Mouse (Mus musculus) skeletal muscle tissue, adult 2 months (tissue): ENCODE results near the gene Xpnpep1.

Experiments
- DNase-seq: peaks from one replicate; pipeline ENCODE4 v3.0.0-alpha.2; 2012; ENCODE audit warnings: low read depth, low spot score

Xpnpep1 gene

DNA sequence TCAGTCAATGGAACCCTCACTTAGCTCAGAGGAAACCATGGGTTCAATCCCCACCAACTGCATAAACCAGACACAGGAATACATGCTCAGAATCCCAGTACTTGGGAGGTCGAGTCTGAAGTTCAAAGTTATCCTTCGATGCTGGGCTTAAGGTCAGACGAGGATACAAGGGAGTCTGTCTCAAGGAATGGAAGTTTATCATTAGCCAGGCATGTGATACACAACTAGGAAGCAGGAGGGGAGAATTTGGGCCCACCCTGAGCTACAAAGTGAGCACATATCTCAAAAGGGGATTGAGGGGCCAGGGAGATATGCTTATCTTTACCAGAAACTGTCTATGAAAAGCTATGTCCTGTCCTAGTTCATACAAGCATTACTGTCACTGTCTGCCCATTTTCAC lies 7.4 kb downstream of the Xpnpep1 start:
- no peak for DNase-seq

DNA sequence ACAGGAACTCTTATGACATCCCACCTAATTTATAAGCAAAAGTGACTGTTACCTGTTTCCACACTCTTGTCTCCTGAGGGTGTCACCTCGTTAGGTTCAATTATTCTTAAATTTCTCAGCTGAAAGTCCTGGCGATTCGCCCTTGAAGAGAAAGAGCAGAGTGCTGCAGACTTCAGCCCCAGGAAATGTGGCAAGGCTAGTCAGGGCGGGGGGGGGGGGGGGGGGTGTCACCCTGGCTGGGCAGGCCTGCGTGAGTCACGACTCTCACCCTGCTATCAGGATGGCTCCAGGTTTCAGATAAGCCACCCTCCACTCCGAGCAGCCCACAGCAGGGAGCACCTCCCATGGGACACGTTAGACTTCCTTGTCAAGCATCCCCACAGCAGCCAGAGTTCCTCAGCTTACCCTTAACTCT lies 8.1 kb downstream of the Xpnpep1 start:
- DNase-seq, result no peak

DNA sequence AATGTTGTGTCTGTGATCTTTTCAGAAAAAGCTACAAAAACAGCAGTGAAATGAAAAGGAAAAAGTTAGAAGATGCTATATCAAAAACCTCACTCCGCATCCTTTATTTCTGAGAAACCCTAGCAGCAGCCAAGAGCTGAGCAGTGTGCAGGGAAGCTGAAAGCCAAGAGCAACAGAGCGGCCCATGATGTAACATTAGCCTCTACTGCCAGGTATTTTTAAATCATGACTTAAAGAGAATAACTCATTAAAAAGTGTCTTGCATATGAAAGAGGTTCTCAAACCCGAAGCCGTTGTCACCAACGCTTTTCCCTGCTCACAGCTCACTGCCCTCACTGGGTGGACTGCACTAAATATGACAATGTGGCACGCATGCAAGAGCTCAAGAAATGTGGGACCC lies 9.7 kb downstream of the Xpnpep1 start:
- no peak for DNase-seq

DNA sequence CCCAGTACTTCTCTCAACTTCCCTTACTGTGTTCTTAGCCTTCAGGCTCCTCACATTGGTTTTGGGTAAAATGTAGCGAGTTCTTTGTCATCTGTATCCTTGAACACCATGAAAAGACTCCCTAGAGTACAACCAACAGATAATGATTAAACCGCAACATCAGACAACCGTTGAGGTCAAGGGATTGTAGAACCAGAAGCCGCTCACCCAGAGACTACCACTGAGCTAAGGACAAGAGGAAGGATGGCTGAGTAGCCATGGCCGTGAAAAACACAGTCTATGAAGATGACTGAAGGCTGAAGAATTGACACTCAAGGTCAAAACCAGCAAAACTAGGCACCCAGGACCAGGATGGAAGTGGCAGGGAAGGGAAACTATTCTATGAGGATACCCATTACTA lies 10.3 kb downstream of the Xpnpep1 start:
- no peak for DNase-seq

DNA sequence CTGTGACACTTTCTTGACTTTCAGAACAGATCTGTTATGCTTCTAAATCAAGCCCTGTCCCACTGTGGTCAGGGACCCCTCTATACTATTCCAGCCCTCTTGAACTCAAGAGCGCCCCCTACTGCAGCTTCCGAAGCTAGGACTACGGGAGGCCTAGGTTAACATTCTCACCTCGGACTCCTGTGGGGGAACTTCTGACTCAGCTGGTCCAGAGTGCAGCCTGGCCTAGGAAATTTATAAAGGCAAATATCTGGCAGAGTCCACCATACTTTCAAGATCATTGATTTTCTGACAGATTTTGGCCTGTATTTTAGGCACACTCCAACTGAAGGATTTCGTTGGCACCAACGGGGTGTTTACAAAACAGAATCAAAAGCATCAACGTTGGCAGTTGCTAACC lies 11.0 kb downstream of the Xpnpep1 start:
- DNase-seq, result no peak

DNA sequence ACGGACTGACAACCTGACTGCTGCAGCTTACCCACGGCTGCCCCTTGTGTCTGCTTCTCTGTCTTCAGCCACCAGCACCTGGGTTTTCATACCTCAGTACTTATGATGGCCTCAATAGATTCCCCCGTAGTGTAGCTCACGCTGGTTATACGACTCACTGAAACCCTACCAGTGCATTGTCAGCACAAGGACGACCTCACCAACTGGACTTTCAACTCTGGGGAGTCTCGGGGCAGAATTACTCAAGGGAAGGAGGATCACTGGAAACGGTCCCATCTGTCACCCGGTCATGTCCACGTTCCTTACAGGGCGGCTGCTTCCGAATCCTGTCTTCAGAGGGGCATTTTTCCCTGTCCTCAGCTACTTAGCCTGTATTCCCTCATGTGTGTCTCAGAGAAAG lies 11.8 kb downstream of the Xpnpep1 start:
- no peak for DNase-seq

DNA sequence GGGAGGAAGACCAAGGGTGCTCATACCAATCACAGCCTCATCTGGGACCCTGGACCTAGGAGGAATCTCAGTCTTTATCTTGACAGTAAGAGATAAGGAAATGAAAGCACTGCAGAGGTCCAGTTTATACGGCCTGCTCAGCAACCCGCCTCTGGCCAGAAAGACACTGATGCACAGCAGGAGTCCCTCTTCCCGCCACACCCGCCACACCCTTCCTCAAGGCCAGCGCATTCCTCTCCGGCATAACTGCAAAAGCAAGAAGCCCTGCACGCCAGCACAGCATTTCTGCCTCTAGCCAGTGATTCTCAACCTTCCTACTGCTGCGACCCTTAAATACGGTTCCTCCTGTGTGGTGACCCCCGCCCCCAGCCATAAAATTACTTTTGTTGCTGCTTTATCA lies 16.8 kb downstream of the Xpnpep1 start:
- DNase-seq, result no peak

DNA sequence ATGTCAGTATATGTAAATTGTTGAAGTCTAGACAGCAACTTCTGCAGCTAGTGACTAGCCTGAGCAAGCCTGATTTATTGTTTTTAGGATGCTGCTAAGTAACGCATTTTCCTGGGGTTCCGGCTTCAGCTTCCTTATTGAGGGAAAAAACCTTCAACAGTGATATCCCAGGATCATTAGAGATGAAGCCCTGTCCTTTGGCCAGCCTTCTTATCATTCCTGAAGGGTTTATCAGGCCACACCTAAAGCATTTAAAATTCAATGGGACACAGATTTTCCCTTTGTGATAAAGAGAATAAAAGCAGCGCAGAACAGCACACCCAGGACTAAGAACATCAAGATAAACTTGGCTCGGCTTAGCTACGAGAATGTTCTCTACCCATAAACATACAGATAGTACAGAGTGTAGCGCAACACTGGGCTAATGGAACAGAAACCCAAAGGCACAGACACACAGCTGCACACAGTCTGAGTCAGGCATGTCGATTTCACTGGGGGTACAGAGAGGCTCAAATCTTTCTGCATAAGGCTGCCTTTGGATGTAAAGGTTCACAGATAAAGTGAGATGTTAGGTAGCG lies 17.9 kb downstream of the Xpnpep1 start:
- DNase-seq, result no peak

DNA sequence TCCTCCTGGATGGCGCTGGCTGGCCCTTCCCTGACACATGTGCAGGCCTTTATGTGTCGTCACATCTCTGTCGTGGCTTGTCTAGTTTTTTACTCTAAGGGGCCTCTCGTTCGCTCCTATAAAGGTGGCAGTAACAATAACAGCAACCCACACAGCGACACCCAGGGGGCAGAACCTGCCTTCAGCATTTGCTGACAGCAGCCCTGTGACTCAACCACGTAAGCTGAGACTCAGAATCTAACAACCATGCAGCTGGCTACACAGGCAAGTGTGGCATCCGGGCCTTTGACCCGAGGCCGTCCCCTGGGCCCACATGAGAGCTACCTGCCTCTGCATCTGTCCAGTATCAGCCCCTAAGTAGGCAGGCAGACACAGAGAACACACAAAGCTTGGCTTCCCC lies 18.5 kb downstream of the Xpnpep1 start:
- no peak for DNase-seq

DNA sequence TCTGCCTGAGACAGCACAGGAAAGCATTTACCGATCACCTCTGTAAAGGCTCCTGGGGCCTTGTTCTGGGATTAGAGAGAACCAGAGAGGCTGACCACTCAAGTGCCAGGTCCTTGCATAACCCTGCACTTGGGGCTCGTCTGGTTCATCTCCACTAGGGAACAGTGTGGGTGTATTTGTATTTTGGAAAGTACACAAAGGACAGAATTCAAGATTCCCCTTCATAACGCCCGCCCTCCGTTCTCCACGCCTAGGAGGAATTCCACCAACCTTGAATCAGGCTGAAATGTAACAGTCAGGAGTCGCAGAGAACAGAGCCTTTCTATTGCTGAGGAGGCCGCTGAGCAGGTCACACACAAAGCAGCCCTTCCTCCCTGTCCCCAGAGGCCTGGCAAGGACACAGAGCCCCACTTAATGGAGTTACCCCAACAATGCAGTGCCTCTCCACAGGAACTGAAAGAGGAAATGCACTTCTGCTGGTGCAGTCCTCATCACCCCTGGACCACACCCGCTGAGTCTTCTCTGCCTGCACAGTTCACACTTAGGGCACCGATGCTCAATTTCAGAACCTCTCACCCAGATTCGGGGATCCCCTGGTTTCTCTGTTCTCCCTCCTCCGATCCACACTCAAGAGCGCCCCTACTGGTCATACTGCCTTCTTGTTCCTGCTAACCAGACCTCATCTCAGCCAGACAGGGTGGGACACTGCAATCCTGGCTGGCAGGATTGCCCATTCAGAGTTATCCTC lies 20.1 kb downstream of the Xpnpep1 start:
- DNase-seq, result peak; percentile 63

DNA sequence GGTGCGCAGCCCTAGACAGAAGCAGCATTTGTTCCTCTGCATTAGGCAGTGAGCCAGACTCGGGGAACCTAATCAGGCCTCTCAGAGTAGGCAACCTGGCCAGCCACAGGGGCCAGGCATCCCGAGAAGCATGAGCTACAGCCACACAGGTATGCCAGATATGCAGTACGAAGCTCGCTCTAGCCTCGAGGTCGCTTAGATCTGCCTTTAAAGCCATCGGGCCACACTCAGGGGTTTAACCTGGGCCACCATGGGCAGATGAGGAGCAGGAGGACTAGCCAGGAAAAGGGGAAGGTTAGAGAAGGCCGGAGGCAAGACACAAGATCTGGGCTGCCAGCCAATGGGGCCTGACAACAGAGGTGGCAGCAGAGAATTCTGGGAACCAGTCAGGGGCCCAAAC lies 22.1 kb downstream of the Xpnpep1 start:
- DNase-seq, result no peak

DNA sequence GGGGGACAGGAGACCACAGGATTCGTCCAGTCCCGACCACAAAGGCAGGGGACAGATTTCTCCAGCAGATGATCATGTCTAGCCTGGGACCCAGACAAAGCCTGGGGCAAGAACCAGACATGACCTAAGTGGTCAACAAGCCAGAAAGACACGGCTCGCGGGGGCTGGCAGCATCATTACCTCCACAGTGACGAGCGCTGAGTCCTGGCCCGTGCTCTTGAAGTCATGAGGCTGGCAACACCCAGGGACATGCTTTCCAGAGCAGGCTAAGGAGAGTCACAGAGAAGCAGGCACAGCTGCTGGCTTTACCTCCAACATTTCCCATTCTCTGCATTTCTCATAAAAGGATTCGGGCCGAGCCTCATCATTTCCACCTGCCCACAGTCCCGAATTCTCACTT lies 22.8 kb downstream of the Xpnpep1 start:
- DNase-seq, result peak; percentile 55

DNA sequence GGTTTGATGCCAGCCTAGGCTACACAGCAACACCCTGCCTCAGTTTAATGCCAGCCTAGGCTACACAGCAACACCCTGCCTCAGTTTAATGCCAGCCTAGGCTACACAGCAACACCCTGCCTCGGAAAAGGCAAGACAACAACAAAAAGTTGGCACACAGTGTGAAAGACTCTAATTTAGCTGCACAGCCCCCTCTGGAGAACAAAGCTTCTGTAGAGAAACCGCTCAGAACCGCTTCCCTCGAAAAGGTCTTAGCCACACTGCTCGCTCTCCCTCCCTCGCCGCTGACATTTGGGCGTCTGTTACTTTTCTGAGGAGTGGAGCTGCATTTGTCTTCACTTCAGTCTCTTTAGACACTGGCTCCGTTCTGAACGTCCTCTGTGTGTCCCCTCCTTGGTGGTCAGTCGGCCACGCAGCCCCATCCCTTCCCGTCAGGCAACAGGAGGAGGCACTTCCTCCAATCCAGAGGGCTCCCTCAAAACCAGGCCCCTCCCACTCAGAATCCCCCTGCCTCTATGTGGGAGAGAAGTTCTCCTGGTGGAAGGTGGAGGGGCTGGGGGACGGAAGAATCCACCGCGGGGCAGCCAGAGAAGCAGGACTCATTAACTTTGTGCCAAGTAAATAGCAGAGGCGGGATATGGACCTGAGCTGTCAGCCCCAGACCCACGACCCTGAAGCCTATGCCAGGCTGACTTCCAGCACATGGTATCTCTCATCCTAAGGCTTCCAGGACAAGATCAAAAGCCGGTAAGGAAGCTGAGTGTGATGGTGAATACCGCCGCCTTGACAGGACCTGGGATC lies 24.9 kb downstream of the Xpnpep1 start:
- no peak for DNase-seq

DNA sequence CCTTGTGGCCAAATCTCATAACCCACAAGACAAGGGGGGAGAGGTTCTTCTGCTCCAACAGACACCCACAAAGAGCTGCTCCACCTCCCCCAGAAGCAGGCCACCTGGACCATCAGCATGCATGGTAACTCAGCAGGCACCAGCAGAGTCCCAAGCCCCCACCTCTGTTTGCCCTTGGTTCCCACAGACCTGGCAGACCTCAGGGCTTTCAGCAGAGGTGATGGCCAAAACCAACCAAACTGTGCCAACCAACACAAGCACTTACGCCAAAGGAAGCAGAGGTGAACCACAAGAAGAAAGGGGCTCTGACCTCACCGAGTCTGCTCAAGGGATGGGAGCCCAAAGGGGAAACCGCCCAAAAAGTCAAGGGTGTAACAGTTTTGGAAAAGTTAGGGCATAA lies 26.3 kb downstream of the Xpnpep1 start:
- DNase-seq, result no peak

DNA sequence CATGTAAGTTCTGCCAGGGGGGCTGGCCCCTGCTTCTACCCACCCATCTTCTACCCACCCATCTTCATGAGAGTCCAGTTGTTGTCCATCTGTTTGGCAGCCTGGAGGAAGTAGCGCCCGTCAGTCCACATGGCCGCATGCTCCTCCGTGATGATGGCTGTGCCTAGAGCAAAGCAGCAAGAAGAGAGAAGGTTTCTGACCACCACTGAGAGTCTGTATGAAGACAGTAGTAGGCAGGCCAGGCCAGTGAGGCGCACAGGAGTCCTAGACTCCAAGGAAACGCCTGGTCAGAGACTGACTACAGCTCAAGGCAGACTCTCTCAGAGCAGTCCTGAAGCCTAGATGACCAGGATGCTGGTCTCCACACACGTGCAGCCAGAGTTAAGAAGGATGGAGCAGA lies 26.7 kb downstream of the Xpnpep1 start:
- no peak for DNase-seq

DNA sequence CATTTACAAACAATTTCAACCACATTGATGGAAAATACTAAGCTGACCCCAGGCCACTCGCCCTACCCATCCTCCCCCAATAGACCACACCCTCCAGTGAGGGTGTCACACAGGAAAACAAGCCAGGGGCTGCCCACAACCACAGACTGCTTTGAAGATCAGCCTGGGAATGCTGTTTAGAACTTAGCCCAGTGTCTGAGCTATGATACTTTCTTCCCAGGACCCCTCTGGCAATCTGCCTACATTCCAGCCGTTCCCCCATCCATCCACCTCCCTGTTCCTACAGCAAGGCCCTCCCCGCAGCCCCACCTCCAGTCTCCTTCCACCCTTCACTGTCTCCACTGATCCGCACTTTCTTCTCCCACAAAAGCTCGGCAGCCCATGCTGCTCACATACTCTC lies 29.1 kb downstream of the Xpnpep1 start:
- no peak for DNase-seq

DNA sequence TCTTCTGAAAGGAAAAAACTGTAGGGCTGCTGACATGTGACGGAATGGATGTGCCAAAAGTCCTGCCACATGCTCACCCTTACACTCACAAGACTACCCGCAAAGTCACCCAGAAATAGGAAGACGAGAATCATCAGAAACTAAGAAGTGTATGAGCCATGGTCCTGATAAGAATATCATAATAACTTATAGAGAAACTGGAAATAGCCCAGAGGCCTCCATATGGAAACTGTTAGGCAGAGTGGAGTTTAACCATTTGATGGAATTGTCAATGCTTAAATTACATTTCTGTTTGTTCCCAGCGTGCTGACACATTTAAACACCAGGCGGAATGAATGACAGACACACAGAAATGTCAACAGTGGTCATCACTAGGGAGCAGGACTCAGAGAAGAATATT lies 31.1 kb downstream of the Xpnpep1 start:
- DNase-seq, result no peak

DNA sequence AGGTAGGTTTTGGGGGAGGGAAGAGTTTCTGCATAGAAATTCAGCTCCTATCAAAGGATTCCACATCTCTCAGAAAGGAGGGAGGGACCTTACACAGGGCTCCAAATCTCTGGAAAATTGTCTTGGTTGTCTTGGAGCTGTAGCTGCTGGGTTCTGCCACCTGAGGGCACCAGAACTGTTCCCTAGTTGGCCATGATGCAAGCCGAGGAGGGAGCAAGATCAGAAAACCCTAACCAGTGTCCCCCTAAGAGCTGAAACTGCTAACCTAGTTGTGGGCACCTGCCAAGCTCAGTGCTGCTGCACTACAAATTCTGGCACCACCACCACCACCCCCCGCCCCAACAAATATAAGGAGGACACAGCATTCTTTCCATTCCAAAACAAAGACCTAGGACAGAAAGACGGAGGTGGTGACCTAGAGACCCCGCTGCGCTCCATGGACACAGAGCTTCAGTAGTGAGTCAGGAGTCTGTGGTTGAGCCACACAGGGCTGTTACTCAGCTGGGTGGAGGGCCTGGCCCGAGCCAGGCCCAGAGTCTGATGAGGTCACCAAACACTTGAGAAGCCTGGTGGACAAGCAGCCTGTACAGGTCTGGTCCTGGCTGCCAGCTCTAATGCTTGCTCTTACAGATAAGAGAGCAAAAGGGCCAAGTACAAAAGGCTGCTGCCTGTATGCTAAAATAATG lies 31.9 kb downstream of the Xpnpep1 start:
- DNase-seq, result peak; percentile 69

DNA sequence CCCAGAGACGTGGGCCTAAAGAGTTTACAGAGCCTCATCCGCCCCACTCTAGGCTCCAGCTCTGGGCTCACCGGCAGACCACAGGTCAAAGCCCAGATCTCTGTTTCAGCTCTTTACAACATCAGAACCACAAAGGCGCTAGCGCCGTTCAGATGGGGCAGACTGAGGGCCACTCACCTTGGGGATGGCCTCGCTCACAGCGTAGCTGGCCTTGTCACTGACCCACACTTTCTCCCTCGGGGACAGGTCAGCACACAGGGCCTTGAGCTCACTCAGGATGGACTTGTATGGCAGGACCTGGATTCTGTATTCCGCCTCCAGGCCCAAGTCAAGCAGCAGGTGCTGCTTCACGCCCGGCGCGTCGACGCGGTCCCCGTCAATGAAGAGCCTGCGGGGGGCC lies 34.0 kb downstream of the Xpnpep1 start:
- no peak for DNase-seq

DNA sequence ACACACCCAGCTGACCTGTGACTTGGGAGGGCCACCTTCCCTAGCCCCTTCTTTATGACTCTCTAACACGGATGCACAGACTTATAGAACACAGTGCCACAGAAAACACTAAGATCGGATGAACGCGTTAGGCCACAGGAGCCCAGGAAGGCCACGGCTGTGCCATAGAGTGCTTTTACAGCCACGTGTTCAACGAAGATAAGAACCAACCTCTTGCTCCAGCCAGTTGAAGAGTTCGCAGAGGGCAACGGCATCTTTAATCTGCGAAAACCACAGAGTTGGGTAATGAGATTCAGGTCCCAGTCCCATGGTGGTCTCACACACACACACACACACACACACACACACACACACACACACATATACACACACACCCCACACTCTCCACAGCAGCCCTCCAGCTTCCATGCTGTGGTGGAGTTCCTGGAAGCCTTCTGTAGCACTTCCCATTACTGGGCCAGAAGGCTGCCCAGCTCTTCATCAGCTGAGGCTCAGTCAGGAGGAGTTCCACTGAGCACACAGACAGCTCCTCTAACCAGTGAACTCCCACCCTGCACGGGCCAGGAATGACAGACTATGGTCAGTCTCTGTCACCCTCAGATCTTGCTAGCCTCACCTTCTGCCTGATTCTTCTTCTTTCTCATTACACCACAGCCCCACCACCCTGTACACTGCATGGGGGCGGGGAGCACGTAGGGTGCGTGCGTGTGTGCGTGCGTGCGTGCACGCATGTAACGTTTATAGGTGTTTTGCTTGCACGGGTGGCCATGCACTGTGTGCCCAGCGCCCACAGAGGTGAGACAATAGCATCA lies 36.3 kb downstream of the Xpnpep1 start:
- DNase-seq, result no peak
